Mouse (Mus musculus): ENCODE results near the gene Hook2. TPM values are rescaled to one million over a fixed set of nuclear protein-coding genes. Genes with fewer than 3 reads are reported as not detected.
A peak's percentile ranks its signal among the peaks of the same experiment; 100 is the strongest.

Hook2 gene
- polyA plus RNA-seq, 1 experiment from 2014 or later = 68.6 TPM

DNA sequence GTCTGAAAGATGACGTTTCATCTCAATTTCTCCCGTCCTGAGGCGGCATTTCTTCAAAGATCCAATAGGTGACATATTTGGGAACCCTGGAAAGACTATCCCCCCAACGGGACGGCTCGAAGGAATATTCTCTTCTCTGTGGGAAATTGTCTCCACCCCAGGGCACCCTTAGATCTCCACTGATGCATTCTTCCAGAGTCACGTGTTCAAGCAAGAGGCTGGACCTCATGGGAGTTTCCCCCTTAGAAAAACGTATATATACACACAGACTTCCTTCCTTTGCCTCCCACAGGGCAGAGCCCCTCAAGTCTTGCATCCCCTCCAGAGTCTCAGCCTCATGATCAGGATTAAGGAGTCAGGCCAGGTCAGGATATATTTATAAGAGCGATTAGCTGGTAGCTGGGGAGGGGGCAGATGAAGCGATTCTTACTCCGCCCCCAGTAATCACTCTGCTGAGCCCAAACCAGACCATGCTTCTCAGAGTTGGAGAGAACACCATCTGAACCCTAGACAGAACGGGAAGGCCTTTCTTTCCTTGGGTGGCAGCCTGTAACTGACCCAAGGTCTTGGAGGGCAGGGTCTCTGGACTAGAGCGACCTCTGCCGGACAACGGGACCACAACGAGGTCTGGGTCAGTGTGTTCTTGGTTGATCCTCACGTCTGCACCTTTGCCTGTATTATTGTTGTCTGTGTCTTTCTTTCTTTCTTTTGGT, 43.7 kb upstream of the Hook2 start, which contains the start of gene Rtbdn:
Gene Rtbdn, plus strand, starts transcription at position 464 of the 713 bp plus-strand sequence.
- peak; percentile 52 for TF ChIP-seq CTCF (IDR thresholded peaks at IDR 0.05; ENCODE audit: low read depth)
- ATAC-seq = no peak
- no peaks in the 10 kb centered on the region for H3K36me3 ChIP-seq (ENCODE audit: control insufficient read depth, insufficient read depth)
- no peaks in the 10 kb centered on the region for H3K4me1 ChIP-seq (replicated peaks; ENCODE audit: control insufficient read depth, insufficient read depth, low read length)
- no peaks in the 10 kb centered on the region for H3K9me3 ChIP-seq (ENCODE audit: control insufficient read depth)
- WGBS = 12% methylated on average over 17 of the region's 17 CpGs
- no peak within 1 kb of the TSS for H3K9ac ChIP-seq (ENCODE audit: low read depth, low read length)
- peak within 1 kb of the TSS; percentile 67 for H3K4me2 ChIP-seq (replicated peaks; ENCODE audit: low read depth)
- H3K4me3 ChIP-seq (ENCODE audit: low read depth, low read length) = peak within 1 kb of the TSS; percentile 32
- peaks cover 51% of the 10 kb centered on the region for H3K27me3 ChIP-seq (replicated peaks; ENCODE audit: control insufficient read depth, insufficient read depth, low read length)
- H3K27ac ChIP-seq (ENCODE audit: low read depth, low read length) = no peak within 1 kb of the TSS

DNA sequence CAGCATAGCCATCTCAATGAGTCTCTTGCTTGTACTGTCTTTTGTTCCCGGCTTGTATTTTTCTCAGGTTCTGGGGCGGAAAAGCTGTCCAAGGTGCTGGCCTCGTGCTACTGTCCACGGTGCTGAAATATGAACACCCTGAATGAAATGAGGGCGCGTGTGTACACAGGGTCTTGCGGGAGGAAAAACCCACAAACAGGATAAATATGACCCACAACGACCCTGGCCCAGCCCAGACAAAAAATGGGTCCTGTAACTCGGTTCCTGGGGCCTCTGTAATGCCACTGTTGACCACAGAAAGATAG, 43.2 kb upstream of the Hook2 start:
- 12% methylated on average over 9 of the region's 9 CpGs for WGBS
- H3K4me2 ChIP-seq (replicated peaks; ENCODE audit: low read depth) = no peak overlapping the region
- ATAC-seq = no peak
- no peaks in the 10 kb centered on the region for H3K4me1 ChIP-seq (replicated peaks; ENCODE audit: control insufficient read depth, insufficient read depth, low read length)
- H3K9me3 ChIP-seq (ENCODE audit: control insufficient read depth) = no peaks in the 10 kb centered on the region
- no peaks in the 10 kb centered on the region for H3K36me3 ChIP-seq (ENCODE audit: control insufficient read depth, insufficient read depth)
- no peak; the same call in 1 of the 2 replicates for TF ChIP-seq CTCF (IDR thresholded peaks at IDR 0.05; ENCODE audit: low read depth)
- H3K27ac ChIP-seq (ENCODE audit: low read depth, low read length) = no peak overlapping the region
- no peak overlapping the region for H3K9ac ChIP-seq (ENCODE audit: low read depth, low read length)
- peaks cover 50% of the 10 kb centered on the region for H3K27me3 ChIP-seq (replicated peaks; ENCODE audit: control insufficient read depth, insufficient read depth, low read length)
- no peak overlapping the region for H3K4me3 ChIP-seq (ENCODE audit: low read depth, low read length)

DNA sequence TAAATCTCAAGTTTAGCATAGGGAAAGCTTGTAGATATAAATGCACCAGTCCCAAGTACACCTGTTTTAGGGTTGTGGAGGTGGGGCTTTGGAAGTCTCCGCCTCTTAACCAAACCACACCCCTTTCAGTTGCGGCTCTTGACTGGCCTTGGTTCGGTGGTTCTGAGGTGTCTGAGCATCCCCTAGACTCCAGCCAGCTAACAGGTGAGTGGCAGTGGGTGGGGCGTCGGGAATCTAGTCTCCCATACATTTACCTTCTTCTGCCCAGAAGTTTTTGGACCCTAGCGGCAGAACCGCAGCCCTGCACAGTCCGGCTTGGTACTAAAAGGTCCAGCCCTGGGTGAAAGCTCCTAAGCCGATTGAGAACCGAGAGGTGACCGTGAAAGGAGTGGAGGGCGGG, 40.6 kb upstream of the Hook2 start:
- Histone ChIP-seq H3K36me3 (ENCODE audit: control insufficient read depth, insufficient read depth) (no peaks in the 10 kb centered on the region), H3K4me2 (replicated peaks; ENCODE audit: low read depth) (no peak overlapping the region), H3K9me3 (ENCODE audit: control insufficient read depth) (no peaks in the 10 kb centered on the region), H3K4me3 (ENCODE audit: low read depth, low read length) (no peak overlapping the region), H3K9ac (ENCODE audit: low read depth, low read length) (no peak overlapping the region), H3K27ac (ENCODE audit: low read depth, low read length) (no peak overlapping the region), H3K27me3 (replicated peaks; ENCODE audit: control insufficient read depth, insufficient read depth, low read length) (peaks cover 41% of the 10 kb centered on the region), H3K4me1 (replicated peaks; ENCODE audit: control insufficient read depth, insufficient read depth, low read length) (0 out of 2 replicates have a peak, but pooled peaks cover 4% of the 10 kb centered on the region)
- TF ChIP-seq CTCF (IDR thresholded peaks at IDR 0.05; ENCODE audit: low read depth) = no peak
- no peak for ATAC-seq
- 24% methylated on average over 12 of the region's 12 CpGs for WGBS

DNA sequence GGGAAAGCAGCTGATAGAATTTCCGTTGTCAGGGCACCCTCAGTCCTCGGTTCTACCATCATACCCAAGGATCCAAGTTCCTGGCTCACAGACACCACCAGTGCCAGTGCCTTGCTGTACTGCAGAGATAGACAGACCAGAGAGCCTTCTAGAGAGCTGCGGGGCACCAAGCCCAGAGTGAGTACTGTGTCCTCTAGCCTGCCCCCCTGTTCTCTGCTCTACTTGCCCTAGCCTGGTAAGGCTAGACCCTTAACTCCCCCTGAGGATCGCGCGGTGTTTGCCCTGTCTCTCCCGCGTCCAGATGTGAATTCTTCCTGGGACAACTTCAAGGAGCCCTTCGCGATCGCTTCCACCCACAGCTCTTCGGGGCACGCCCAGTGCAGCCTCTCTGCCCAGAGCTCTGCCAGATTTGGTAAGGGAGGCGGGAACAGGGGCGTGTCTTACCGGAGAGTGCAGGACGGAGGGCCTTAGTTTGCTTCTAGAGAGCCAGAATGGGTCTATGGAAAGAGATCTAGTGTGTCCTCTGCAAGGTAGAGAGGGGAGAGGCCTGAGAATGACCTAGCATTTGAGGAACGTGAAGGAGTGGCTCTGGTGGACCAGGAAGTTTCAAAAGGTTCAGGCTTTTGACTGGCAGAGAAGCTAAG, 37.7 kb upstream of the Hook2 start:
- WGBS = 8% methylated on average over 18 of the region's 18 CpGs
- H3K4me3 ChIP-seq (ENCODE audit: low read depth, low read length) = no peak overlapping the region
- TF ChIP-seq CTCF (IDR thresholded peaks at IDR 0.05; ENCODE audit: low read depth) = no peak
- H3K36me3 ChIP-seq (ENCODE audit: control insufficient read depth, insufficient read depth) = peaks cover 3% of the 10 kb centered on the region; the same call in 1 of the 2 replicates
- peak overlapping the region; percentile 53 for H3K4me2 ChIP-seq (replicated peaks; ENCODE audit: low read depth)
- H3K27ac ChIP-seq (ENCODE audit: low read depth, low read length) = no peak overlapping the region
- H3K9me3 ChIP-seq (ENCODE audit: control insufficient read depth) = no peaks in the 10 kb centered on the region
- no peak overlapping the region for H3K9ac ChIP-seq (ENCODE audit: low read depth, low read length)
- ATAC-seq = peak; percentile 32; the same call in 1 of the 2 replicates
- peaks cover 13% of the 10 kb centered on the region; the same call in 1 of the 2 replicates for H3K27me3 ChIP-seq (replicated peaks; ENCODE audit: control insufficient read depth, insufficient read depth, low read length)
- H3K4me1 ChIP-seq (replicated peaks; ENCODE audit: control insufficient read depth, insufficient read depth, low read length) = 0 out of 2 replicates have a peak, but pooled peaks cover 4% of the 10 kb centered on the region

DNA sequence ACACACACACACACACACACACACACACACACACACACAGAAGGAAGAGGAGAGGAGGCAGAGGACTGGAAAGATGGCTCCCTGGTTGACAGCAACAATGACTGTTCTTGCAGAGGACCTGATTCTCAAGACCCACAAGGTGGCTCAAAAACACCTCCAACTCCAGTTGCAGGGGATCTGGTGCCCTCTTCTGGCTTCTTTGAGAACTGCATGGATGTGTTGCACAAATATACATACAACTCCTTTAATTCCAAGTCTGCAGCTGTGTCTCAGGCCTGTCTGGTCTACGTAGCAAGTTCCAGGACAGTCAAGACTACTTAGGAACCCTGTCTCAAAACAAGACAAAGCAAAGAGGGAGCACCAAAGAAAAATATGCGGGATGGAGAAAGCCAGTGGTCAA, 33.6 kb upstream of the Hook2 start:
- H3K36me3 ChIP-seq (ENCODE audit: control insufficient read depth, insufficient read depth) = peaks cover 16% of the 10 kb centered on the region
- peak; percentile 85 for TF ChIP-seq CTCF (IDR thresholded peaks at IDR 0.05; ENCODE audit: low read depth)
- H3K4me1 ChIP-seq (replicated peaks; ENCODE audit: control insufficient read depth, insufficient read depth, low read length) = 0 out of 2 replicates have a peak, but pooled peaks cover 4% of the 10 kb centered on the region
- no peak overlapping the region for H3K4me2 ChIP-seq (replicated peaks; ENCODE audit: low read depth)
- 48% methylated on average over 2 of the region's 2 CpGs for WGBS
- H3K27ac ChIP-seq (ENCODE audit: low read depth, low read length) = no peak overlapping the region
- ATAC-seq = no peak
- H3K9me3 ChIP-seq (ENCODE audit: control insufficient read depth) = no peaks in the 10 kb centered on the region
- H3K9ac ChIP-seq (ENCODE audit: low read depth, low read length) = no peak overlapping the region
- no peak overlapping the region for H3K4me3 ChIP-seq (ENCODE audit: low read depth, low read length)
- H3K27me3 ChIP-seq (replicated peaks; ENCODE audit: control insufficient read depth, insufficient read depth, low read length) = peaks cover 7% of the 10 kb centered on the region; the same call in 1 of the 2 replicates

DNA sequence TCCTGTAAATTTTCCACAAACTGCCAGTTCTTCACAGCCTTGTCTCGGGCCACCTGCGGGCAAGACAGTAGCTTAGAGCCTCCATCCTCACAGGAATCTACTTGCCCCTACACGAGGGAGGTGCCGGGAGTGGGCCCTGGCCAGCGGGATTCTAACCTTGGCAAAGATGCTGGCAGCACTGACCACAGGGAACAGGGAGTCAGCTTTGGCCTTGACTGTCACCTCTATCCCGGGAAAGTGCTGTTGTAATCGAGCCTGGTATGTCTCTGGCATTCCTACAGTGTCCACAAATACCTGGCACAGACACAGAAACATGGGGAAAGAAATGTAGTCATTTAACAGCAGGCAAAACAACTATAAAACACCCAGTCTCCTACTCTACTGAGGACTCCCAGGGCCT, 30.6 kb upstream of the Hook2 start:
- Histone ChIP-seq H3K27ac (ENCODE audit: low read depth, low read length) (no peak overlapping the region), H3K27me3 (replicated peaks; ENCODE audit: control insufficient read depth, insufficient read depth, low read length) (no peaks in the 10 kb centered on the region), H3K4me1 (replicated peaks; ENCODE audit: control insufficient read depth, insufficient read depth, low read length) (no peaks in the 10 kb centered on the region), H3K4me2 (replicated peaks; ENCODE audit: low read depth) (no peak overlapping the region), H3K36me3 (ENCODE audit: control insufficient read depth, insufficient read depth) (peaks cover 16% of the 10 kb centered on the region), H3K9me3 (ENCODE audit: control insufficient read depth) (no peaks in the 10 kb centered on the region), H3K9ac (ENCODE audit: low read depth, low read length) (no peak overlapping the region), H3K4me3 (ENCODE audit: low read depth, low read length) (no peak overlapping the region)
- no peak for ATAC-seq
- no peak for TF ChIP-seq CTCF (IDR thresholded peaks at IDR 0.05; ENCODE audit: low read depth)
- WGBS = 93% methylated on average over 7 of the region's 7 CpGs
